Mouse (Mus musculus) ES-E14 (cell line): ENCODE measurements around the gene Olfr524.

ENCODE experiments used
- HCFC1 ChIP-seq: IDR thresholded peaks from 2 replicates; pipeline ENCODE4 v1.6.1; 2012; ENCODE audit warnings: low read length, inconsistent platforms, borderline replicate concordance; ENCODE audit not compliant: insufficient read depth
- MAFK ChIP-seq: IDR thresholded peaks from 2 replicates; pipeline ENCODE4 v1.6.1; 2014; ENCODE audit warnings: mild to moderate bottlenecking, low read depth, low read length, inconsistent platforms; ENCODE audit not compliant: insufficient read depth

- TF ChIP-seq HCFC1 (no peak), MAFK (no peak)
Measured at GRCm38 (mm10) chr7:140217967-140218366, 12.2 kb upstream of the Olfr524 start, which contains the start of gene Cd163l1.
